Mouse (Mus musculus): ENCODE results near the gene Zfp207.

Gene Zfp207

DNA sequence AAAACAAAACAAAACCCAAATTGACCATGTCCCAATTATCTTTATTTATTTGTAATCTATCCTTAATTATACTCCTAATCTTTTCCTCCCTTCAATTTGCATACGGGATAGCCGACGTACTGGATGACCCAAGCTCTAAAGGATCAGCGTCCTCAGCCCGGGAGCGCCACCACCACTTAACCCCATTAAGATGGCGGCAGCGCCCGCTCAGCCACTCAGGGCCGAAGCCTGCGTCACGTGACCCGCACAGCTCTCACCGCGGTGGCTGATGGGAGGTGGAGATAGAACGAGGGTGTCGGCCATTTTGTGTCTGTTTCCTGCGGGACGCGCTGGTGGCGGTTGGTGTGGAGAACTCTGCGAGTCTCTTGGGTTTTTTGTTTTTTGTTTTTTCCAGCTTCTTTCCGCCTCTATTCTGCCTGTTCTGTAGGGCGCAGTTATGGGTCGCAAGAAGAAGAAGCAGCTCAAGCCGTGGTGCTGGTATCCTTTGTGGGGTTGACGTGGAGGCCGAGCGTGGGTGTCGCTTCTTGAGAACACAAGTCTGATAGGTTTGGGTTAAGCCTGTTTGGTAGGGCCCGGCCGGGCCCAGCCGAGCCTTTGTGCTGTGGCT lies at the start of gene Zfp207:
Gene Zfp207, plus strand, starts transcription at position 261 of the 607 bp plus-strand sequence.
- in situ Hi-C loops (cut with MboI; ENCODE audit: low sequenced_read_pairs), result loop anchor here (25.0 kb wide), 1 partner anchor 371 kb away; no protein-coding TSS in a partner anchor

DNA sequence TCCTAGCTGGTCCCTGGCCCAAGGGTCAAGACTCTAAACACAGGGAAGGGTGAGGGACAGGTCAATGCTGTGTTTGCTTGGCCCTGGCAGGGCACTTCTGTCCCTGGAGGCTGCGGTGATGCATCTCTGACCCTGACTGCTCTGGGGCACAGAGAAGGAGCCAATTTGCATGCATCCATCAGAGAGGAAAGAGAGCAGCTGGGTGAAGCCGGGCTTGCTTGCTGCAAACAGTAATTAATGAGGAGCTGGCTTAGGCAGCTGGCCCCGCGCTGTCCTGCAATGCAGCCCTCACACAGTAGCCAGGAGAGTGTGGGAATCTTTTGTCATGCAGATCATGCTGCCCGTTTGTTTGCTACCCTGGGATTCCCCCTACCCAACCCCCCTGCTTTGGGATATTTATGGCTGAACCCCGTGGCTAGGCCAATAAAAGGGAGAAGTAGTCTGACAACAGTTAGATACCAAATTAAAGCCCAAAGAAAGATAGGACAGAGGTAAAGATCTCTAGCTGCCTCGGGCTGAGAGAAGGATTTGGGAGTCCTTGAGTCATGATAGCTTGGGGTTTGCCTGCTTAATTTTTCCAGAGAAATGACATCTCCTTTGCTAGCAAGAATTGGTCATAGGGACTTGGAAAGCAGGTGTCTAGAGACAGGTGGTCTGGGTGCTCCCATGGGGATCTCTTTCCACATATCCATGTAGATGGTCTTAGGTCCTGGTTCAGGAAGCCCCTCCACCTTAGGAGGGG lies 47.3 kb upstream of the Zfp207 start:
- in situ Hi-C loops (cut with MboI; ENCODE audit: low sequenced_read_pairs), result no loop called here

DNA sequence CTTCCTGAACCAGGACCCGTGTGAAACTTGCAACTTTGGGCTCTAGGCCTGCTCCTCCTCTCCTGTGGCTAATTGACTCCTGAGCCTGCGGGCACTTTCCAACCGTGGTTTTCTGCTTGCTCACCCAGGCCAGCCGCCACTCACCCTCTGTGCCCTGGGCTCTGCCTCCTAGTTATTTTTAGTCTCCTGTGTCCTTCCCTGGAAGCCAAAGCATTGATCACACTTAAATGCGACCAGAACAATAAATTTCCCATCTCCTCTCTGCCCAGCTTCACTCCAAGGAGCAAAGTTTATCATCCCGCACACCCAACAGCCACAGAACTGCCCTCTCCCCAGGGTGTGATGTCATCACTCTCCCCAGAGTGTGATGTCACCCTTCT lies 46.7 kb upstream of the Zfp207 start:
- in situ Hi-C loops (cut with MboI; ENCODE audit: low sequenced_read_pairs), result no loop called here

DNA sequence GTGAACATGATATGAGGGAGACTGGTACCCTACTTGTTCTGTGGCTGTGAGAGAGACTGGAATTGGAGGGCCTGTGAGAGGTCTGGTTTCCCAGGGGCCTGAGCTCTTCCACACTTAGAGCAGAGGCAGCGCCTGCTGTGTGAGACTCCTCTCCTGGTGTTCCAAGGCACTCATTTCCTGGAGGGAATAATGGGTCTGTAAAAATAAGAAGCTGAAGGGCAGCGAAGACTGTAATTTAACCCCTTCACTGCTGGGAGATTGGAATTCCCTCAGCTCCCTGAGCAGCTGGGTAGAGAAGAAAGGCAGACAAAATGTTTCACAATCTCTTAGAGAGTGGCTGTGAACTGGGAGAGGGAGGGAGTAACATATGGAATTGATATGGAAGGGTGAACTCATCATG lies 40.6 kb upstream of the Zfp207 start:
- in situ Hi-C loops (cut with MboI; ENCODE audit: low sequenced_read_pairs), result no loop called here

DNA sequence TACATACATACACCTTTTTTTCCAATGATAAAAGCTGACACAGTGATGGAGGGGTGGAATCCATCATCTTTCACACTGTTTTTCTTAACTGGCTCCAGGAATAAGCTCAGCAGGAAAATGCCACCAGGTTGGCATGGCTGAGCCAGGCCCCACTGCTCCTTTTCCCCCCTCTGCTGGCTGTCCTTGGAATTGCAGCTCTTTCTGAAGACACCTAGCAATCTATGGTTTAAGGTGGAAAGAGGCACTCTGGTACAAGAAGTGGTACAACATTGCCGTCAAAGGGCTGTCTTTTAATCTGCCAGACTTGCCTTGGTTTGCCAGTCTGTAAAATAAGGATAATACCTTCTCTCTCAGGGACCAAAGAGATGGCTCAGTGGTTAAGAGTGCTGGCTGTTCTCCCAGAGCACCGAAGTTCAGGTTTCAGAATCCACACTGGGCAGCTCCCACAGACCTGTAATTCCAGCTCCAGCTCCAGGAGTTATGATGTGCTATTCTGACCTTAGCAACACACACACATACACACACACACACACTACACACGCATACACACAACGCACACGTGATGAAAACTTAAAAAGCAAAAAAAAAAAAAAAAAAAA lies 31.1 kb upstream of the Zfp207 start:
- in situ Hi-C loops (cut with MboI; ENCODE audit: low sequenced_read_pairs), result loop anchor here (10.0 kb wide), 1 partner anchor 57 kb away; no protein-coding TSS in a partner anchor

DNA sequence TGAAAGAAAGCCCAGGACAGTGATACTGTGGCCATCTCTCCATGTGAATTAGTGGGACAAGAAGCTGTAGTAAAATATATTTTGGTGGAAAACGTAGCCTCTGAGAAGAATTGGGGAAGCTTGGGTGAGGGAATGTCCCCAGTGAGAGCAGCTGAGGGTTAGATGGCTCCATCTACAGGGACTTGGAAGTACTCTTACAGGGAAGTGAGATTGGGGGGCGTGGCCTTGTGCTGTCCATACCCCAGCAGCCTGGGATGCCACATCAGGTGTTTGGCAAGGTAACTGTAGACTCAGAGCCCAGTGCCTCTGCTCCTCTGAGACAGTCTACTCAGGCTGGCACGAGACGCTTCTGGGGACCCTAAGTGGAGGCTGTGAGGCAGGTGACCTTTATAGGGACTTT lies 28.2 kb upstream of the Zfp207 start:
- in situ Hi-C loops (cut with MboI; ENCODE audit: low sequenced_read_pairs), result loop anchor here (10.0 kb wide), 1 partner anchor 60 kb away; no protein-coding TSS in a partner anchor

DNA sequence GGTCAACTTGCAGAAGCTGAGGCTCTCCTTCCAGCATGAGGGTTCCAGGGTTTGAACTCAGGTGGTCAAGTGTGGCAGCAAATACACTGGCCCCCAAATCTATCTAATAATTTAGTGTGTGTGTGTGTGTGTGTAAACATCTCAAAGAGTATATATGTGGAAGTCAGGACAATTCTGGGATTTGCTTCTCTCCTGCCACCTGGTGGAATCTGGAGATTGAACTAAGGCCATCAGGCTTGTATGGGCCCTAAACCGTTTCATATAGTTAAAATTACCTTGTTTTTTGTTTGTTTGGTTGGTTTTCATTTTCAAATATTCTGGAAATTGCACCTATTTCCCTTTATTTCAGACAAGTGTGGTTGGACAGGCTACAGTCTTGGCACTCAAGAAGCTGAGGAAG lies 14.1 kb upstream of the Zfp207 start:
- in situ Hi-C loops (cut with MboI; ENCODE audit: low sequenced_read_pairs), result no loop called here

DNA sequence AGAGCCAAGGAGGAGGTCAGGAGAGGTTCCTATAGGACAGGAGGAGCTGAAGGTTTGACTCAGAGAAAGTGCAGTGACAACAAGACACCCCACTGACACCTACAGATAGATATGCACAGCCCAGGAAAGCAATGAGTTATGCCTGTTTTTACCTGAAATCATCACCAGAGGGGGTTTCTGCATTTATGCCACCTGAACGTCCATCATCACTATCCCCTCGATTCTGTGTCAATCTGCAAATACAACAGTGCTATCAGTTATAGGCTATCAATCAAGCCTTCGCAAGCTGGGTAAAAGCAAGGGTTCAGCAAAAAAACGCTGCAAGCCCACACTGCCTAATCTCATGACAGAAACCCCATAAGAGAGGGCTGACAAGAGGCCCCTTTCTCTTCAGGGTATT lies 6.4 kb upstream of the Zfp207 start:
- in situ Hi-C loops (cut with MboI; ENCODE audit: low sequenced_read_pairs), result loop anchor here (25.0 kb wide), 1 partner anchor 364 kb away; no protein-coding TSS in a partner anchor

DNA sequence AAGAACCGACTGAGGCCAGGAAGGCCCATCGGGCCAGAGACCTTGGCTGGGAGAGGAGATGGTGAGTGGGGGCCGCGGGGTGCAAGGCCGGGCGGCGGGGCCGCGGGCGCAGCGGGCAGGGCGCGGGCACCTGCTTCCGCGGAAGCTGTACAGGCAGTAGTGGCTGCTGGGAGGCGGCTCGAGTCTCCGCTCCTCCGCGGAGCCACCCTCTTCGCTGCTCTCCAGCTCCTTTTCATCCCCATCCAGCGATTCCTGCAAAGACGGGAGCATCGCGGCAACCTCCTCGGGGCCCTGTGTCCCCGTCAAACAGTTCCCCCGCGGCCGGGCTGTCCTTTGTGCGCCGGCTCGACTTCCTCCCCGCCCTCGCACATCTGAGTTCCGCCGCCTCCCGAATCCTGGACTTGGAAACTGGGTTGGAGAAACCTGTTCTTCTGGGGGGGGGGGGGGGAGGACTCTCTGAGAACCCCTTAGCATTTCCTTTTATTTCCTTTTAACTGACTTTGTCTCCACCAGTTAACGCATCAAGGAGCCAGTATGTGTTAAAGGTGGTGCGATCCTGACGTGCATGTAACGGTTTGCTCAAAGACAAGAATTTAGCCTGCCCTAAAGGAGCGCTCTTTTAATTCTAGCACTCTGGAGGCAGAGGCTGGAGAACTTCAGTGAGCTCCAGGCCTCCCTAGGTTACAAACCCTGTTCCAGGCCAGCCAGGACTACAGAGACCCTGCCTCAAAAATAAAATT lies 5.2 kb upstream of the Zfp207 start, which contains the start of gene 5730455P16Rik:
Gene 5730455P16Rik, minus strand, starts transcription at position 323 of the 740 bp plus-strand sequence.
- in situ Hi-C loops (cut with MboI; ENCODE audit: low sequenced_read_pairs), result loop anchor here (25.0 kb wide), 1 partner anchor 366 kb away; no protein-coding TSS in a partner anchor

DNA sequence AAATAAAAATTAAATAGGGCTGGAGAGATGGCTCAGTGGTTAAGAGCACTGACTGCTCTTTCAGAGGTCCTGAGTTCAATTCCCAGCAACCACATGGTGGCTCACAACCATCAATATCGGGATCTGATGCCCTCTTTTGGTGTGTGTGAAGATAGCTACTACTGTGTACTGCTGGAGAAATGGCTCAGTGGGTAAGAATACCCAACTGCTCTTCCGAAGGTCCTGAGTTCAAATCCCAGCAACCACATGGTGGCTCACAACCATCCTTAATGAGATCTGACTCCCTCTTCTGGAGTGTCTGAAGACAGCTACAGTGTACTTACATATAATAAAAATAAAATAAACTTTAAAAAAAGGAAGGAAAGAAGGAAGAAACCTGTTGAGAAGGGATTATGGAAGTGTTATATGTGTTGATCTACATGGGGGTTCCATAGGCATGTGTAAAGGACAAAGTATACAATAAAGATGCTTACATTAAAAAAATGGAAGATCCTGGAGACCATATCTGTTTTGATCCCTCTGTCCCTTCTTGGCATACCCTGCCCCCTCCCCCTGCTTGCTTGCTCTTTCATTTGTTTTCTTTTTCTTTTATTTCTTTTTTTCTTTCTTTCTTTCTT lies 4.5 kb upstream of the Zfp207 start:
- in situ Hi-C loops (cut with MboI; ENCODE audit: low sequenced_read_pairs), result loop anchor here (25.0 kb wide), 1 partner anchor 366 kb away; no protein-coding TSS in a partner anchor

DNA sequence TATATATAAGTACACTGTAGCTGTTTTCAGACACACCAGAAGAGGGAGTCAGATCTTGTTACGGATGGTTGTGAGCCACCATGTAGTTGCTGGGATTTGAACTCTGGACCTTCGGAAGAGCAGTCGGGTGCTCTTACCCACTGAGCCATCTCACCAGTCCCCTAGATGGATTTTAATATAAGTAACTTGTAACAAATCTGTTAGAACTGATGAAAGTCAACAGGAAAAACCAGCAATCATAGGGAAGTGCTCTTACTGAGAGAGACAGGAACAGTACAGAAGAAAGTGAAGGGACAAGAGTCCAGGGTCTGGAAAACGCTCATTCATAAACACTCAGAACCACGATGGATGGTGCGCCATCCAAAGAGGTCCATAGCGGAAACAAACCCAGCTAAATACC lies 3.9 kb upstream of the Zfp207 start:
- in situ Hi-C loops (cut with MboI; ENCODE audit: low sequenced_read_pairs), result loop anchor here (25.0 kb wide), 1 partner anchor 367 kb away; no protein-coding TSS in a partner anchor

DNA sequence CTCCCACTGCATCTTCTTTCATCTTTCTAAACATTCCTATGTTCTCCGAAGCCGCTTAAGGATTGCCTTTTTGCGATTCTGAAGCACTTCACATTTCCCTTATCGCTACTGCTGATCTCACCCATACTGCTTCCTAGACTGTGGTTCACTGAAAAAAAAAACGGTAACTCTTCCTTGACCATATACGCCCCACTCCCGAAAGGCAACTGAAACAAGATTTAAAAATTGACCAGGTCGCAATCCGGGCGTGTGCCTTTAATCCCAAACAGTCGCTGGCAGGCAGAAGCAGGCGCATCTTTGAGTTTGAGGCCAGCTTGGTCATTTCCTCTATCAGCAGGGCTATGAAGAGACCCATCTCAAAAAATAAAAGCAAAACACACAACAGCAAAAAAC lies 457 bp upstream of the Zfp207 start:
- in situ Hi-C loops (cut with MboI; ENCODE audit: low sequenced_read_pairs), result loop anchor here (25.0 kb wide), 1 partner anchor 370 kb away; no protein-coding TSS in a partner anchor

DNA sequence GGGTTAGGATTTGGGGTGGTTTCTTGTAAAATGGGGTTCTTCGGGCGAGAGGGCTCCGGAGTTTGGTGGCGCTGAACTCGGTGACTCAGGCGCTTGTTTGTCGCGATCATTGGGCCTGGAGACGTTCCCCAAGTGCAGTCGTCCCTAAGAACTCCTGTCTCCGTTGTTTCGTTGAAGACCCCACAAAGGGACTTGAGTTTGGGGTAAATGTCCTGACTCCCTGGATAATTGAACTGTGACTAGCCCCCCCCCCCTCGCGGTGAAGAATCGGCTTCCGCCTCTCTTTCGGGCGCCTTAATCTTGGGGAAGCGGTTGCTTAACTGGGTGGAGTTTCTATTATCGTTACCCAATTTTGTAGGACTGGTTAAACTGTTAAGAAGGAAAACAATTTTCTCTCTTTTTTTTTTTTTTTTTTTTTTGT lies 557 bp downstream of the Zfp207 start:
- in situ Hi-C loops (cut with MboI; ENCODE audit: low sequenced_read_pairs), result loop anchor here (25.0 kb wide), 1 partner anchor 371 kb away; no protein-coding TSS in a partner anchor

DNA sequence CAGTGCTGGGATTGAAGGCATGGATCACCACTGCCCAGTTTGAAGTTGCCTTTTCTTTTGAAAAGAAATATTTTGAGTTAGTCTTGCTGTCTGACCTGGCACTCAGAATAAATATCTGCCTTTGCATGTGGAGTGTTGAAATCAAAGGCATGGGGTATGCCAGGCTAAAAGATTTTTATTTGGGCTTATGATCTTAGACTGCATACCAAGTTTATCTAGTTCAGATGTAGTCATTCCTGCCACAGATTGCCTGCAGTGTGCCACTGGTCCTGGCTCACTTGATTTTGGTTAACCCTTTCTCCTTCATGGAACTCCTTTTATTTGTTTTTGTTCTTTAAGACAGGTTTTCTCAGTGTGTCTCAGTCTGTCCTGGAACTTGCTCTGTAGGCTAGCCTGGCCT lies 1.4 kb downstream of the Zfp207 start:
- in situ Hi-C loops (cut with MboI; ENCODE audit: low sequenced_read_pairs), result loop anchor here (25.0 kb wide), 1 partner anchor 372 kb away; no protein-coding TSS in a partner anchor

DNA sequence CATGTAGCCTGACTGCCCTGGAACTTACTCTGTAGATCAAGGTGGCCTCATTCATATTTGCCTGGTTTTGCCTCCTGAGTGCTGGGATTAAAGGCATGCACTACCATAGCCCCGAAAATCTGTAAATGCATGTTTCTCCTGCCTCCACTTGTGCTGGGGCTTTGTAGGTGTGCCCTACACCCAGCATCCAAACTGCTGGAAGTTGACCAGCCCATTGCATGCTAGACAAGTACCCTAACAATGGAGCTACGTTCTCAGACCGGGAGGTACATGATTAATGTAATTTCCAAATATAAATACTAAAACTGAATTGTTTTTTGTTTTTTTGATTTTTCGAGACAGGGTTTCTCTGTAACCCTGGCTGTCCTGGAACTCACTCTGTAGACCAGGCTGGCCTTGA lies 2.0 kb downstream of the Zfp207 start:
- in situ Hi-C loops (cut with MboI; ENCODE audit: low sequenced_read_pairs), result loop anchor here (25.0 kb wide), 1 partner anchor 373 kb away; no protein-coding TSS in a partner anchor

DNA sequence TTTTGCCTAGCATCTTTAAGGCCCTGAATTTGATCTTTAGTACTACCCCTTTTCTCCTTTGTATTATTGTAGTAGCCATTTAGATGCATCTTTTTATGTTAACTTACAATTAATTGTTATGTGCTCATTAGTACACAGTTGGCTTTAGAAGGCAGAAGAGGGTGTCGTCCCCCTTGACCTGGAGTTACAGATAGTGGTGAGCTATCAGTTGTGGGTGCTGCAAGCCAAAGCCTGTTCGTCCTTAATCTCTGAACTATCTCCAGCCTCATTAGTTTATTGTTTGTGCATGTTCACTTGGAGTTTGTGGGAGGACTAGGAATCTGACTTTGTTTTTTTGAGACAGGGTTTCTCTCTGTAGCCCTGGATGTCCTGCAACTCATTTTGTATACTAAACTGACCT lies 3.7 kb downstream of the Zfp207 start:
- in situ Hi-C loops (cut with MboI; ENCODE audit: low sequenced_read_pairs), result loop anchor here (25.0 kb wide), 1 partner anchor 374 kb away; no protein-coding TSS in a partner anchor

DNA sequence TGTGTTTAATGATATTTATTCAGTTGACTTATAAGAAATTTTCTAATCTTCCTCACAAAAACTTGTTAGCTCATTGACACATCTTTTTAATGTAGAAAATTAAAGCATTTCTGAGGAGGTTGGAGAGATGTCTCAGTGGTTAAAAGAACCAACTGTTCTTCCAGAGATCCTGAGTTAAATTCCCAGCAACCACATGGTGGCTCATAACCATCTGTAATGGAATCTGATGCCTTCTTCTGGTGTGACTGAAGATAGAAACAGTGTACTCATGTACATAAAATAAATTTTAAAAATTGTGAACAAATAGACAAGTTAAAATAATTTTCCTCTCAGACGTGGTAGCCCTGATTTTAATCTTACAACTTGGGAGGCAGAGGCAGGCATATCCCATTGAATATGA lies 6.8 kb downstream of the Zfp207 start:
- in situ Hi-C loops (cut with MboI; ENCODE audit: low sequenced_read_pairs), result loop anchor here (25.0 kb wide), 1 partner anchor 378 kb away; no protein-coding TSS in a partner anchor

DNA sequence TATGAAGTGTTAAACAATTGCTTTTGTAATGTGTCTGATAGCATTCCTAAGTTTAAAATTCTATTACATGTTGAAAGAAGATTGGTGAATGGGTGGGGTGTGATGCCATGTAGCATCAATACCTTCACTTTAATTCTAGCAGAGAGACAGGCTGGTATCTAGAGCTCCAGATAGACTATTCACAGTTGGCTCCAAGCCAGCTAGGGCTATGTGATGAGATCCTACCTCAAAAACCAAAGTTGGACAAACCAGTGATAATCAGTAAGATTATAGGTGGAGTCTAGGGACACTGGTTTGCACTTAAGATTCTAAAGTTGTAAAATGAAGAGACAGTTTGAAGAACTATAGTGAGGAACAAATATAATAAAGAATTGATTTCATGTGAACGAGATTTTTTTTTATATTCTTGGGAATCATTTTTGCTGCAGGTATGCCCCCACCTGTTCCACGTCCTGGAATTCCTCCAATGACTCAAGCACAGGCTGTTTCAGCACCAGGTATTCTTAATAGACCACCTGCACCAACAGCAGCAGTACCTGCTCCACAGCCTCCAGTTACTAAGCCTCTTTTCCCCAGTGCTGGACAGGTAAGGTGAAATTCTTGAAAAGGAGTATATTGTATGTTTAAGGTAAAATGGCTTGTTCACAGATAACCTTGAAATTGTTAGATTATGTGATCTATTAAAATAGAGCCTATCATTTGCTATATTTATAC lies 8.5 kb downstream of the Zfp207 start:
- in situ Hi-C loops (cut with MboI; ENCODE audit: low sequenced_read_pairs), result loop anchor here (25.0 kb wide), 1 partner anchor 379 kb away; no protein-coding TSS in a partner anchor

DNA sequence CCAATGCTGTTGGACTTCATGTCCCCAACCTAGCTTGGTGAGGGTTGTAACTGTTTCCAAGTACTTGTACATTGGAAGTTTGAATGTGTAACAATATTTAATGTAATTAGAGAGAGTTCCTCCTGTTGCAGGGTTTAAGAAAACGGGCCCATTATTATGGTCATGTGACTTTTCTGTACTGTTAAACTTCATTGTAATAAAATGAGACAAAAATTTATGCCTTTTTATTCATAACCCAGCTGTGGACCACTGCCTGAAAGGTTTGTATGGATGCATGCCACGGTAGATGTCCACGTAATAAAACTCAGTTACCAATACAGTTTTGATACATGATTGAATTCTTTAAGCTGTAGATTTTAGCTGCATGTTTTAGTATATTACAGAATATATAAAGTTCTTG lies 12.9 kb downstream of the Zfp207 start:
- in situ Hi-C loops (cut with MboI; ENCODE audit: low sequenced_read_pairs), result loop anchor here (25.0 kb wide), 1 partner anchor 384 kb away; no protein-coding TSS in a partner anchor

All from CH12F3 (cell line).